Mouse (Mus musculus) C2C12 (cell line): ENCODE data around the gene Atp6v0e. TPM values are rescaled to one million over a fixed set of nuclear protein-coding genes. Genes with fewer than 3 reads are reported as not detected.

Source experiments
- H3K27me3 ChIP-seq: one replicate; pipeline ENCODE4 v1.6.1; 2011; ENCODE audit not compliant: control insufficient read depth, insufficient read depth, insufficient read length
- H3K36me3 ChIP-seq: one replicate; pipeline ENCODE4 v1.6.1; 2011; ENCODE audit not compliant: control insufficient read depth, insufficient read depth
- H3K4me3 ChIP-seq: one replicate; pipeline ENCODE4 v1.5.1; 2011; ENCODE audit warnings: mild to moderate bottlenecking, control low read depth; ENCODE audit not compliant: poor library complexity, insufficient read depth, severe bottlenecking
- H3K79me2 ChIP-seq: one replicate; pipeline ENCODE4 v1.6.1; 2011; ENCODE audit not compliant: control insufficient read depth, insufficient read depth
- H3K79me3 ChIP-seq: one replicate; pipeline ENCODE4 v1.6.1; 2011; ENCODE audit warnings: low read depth, control low read depth
- H3ac ChIP-seq: one replicate; pipeline ENCODE3; 2011; ENCODE audit warnings: low read depth; ENCODE audit not compliant: control insufficient read depth, insufficient read length
- CEBPB ChIP-seq: IDR thresholded peaks from one replicate; pipeline ENCODE4 v1.6.1; 2011; ENCODE audit warnings: low read depth, mild to moderate bottlenecking, control low read depth, moderate library complexity
- CTCF ChIP-seq: IDR thresholded peaks from one replicate; pipeline ENCODE4 v1.5.1; 2011; ENCODE audit not compliant: control insufficient read depth, insufficient read depth, insufficient read length
- FOSL1 ChIP-seq: IDR thresholded peaks from one replicate; pipeline ENCODE4 v1.8.0; 2011; ENCODE audit warnings: mild to moderate bottlenecking, low read length; ENCODE audit not compliant: poor library complexity, insufficient read depth, severe bottlenecking
- MAX ChIP-seq: IDR thresholded peaks from one replicate; pipeline ENCODE4 v1.6.1; 2011; ENCODE audit warnings: mild to moderate bottlenecking, control low read depth
- MYOD1 ChIP-seq: IDR thresholded peaks from one replicate; pipeline ENCODE4 v1.6.1; 2011; ENCODE audit warnings: low read depth; ENCODE audit not compliant: control insufficient read depth, insufficient read length
- MYOG ChIP-seq: IDR thresholded peaks from one replicate; pipeline ENCODE4 v1.6.1; 2011; ENCODE audit not compliant: control insufficient read depth, insufficient read length; ENCODE audit errors: extremely low read depth
- USF1 ChIP-seq: IDR thresholded peaks from one replicate; pipeline ENCODE4 v1.6.1; 2011; ENCODE audit warnings: low read depth, mild to moderate bottlenecking, control low read depth, moderate library complexity
- polyA plus RNA-seq: library from polyadenylated mRNA; unstranded; fragments of >200 nt; fragmentation: generic; extraction: Trizol; gene quantifications from one replicate; pipeline ENCODE4 v1.2.1, GENCODE M21; 2012; ENCODE audit warnings: missing spikeins

The Atp6v0e gene
- polyA plus RNA-seq, 1 experiment = 236 TPM

DNA sequence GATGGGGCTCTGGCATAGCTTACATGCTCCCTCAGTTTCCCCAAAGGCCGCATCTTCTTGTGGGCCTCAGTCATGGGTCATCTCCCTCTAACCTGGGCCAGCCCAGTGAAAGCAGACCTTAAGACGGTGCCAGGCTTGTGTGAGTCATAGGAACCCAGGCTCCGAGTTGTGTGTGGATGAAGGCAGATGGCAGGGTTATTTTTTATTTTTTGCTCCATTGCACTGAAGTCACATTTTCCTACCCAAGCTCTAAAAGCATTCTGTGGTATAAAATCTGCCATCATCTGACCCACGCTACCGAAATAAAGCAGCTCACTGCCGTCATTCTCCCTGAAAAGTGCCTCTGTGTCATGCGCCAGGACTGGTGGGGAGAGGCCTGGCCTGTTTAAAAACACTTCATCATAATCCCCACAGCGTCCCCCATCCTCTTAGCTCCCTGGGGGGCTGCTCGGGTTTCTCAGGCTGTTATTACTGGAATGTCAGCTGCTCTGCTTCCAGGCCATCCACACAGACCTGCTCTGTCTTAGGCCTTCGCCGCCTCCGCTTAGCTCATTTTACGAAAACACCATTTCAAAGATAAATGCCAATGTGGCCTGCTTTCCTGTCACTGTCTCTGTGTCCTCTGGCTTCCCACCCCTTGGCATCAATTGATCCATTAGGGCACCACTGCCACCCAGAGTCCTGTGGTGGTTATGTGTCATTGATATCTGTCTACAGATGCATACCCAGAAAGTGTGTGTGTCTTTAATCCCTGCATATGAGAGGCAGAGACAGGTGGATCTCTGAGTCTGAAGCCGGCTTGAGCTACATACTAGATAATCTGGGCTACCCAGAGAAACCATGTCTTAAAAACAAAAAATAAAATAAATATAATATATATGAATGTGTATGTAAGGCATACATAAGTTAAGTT, 12.3 kb upstream of the Atp6v0e start:
- Histone ChIP-seq H3K36me3 (peaks cover 24% of the 10 kb centered on the region), H3K79me2 (no peaks in the 10 kb centered on the region), H3K79me3 (no peaks in the 10 kb centered on the region), H3ac (peak overlapping the region; percentile 33), H3K4me3 (no peak overlapping the region), H3K27me3 (no peaks in the 10 kb centered on the region)
- TF ChIP-seq MYOG (no peak), CTCF (no peak), FOSL1 (no peak), MYOD1 (peak; percentile 80), CEBPB (no peak)

DNA sequence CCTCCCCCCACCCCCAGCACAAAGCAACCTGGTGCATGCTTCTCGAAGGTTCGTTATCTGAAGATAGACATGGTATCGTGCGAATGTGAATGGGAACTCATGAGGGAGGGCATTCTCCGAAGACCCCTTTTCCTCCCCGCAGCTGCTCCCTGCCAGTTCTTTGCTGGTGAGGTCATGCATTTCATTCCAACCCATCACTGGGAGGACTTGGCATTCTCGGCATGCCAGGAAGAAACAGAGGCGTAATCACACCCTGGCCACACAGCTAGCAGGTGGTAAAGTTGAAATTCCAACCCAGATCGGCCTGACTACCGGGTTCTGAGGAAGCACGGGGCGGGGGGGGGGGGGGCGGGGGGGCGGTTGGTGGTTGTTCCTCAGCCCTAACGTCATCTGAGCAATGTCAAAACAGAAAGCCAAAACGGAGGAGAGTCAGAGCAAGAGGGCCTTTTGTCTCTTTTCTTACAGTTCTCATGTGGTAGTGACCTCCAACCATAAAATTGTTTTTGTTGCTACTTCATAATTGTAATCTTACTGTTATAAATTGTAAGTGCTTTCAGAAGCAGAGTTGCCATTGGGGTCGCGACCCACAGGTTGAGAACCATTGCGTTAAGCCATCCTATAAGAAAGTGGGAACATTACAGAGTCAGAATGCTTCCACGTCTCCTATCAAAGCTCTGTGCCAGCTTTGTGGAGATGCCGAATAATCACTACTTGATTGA, 4.0 kb upstream of the Atp6v0e start:
- no peaks in the 10 kb centered on the region for H3K79me3 ChIP-seq
- no peaks in the 10 kb centered on the region for H3K27me3 ChIP-seq
- no peak overlapping the region for H3ac ChIP-seq
- H3K4me3 ChIP-seq = no peak overlapping the region
- H3K36me3 ChIP-seq = peaks cover 8% of the 10 kb centered on the region
- H3K79me2 ChIP-seq = peaks cover 9% of the 10 kb centered on the region
- TF ChIP-seq MYOD1 (peak; percentile 68), MYOG (no peak)

DNA sequence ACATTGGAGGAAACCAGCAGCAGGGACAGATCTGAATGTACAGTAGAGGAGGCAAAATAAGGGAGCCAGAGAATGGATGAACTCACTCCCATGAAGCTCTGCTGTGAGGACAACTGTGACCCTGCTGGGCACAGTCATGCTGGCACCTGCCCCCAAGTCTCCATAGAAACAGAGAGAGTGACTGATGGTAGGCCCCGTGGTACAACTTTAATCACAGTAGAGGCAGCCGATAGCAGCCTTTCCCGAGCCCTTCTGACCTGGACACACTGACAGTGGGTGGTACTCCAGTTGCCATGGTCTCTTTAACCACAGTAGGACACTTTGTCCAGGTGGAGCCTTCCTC, 3.5 kb upstream of the Atp6v0e start:
- Histone ChIP-seq H3K27me3 (no peaks in the 10 kb centered on the region), H3K79me2 (peaks cover 11% of the 10 kb centered on the region), H3K4me3 (no peak overlapping the region), H3ac (no peak overlapping the region), H3K36me3 (peaks cover 8% of the 10 kb centered on the region), H3K79me3 (peaks cover 2% of the 10 kb centered on the region)
- TF ChIP-seq MAX (no peak), FOSL1 (no peak), CTCF (no peak), CEBPB (no peak), MYOD1 (no peak), MYOG (no peak), USF1 (no peak)

DNA sequence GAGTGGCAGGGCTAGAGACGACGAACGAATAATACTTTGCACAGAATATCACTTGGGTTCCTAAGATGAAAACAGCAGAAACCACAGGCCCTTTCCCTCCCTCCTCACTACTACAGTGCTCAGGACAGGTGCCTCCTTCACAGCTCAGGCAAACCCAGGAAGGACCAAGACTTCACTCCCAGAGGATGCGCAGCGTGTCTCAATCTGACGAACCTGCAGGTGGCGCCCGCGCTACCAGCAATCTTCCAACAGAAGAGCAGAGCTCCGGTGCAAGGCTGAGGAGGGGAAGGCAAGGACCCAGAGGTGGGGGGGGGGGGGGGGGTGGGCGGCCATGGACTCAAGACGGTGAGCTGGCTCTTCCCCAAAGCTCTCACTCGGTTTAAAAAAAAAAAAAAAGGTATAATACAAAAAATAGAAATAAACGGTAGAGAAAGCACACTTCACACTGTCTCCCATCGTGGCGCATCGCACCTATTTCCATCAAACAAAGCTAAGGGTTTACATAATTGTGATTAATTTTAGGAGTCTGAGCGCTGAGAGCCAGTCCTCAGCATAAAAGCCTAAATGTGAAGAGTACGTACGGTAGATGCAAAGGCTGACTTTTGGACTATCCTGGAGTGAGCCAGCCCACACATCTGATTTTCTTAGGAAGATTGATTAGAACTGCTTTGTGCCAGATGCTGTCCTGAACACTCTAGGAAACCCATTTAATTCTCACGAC, 2.7 kb upstream of the Atp6v0e start:
- Histone ChIP-seq H3ac (no peak overlapping the region), H3K27me3 (no peaks in the 10 kb centered on the region), H3K4me3 (no peak overlapping the region), H3K79me2 (peaks cover 11% of the 10 kb centered on the region), H3K36me3 (peaks cover 8% of the 10 kb centered on the region), H3K79me3 (peaks cover 2% of the 10 kb centered on the region)
- TF ChIP-seq FOSL1 (no peak), MYOG (no peak), CTCF (peak; percentile 27), CEBPB (no peak)

DNA sequence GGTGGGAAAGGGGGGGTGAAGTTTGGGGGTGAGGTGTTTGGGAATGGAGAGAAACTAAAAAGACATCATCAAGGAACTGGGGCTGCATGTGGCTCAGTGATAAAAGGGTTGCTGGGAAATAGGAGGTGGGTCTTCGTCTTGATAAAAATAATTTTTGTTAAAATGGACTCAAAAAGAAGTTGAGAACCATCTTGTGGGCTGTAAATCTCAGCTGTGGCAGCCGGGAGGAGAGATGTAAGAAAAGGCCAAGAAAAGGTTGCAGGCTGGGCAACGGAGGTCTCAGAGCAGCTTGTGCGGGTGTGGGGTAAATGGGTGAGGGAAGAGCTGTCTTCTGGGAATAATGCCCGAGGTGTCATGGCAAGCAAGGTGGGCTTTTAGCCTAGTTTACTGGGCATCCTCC, 827 bp upstream of the Atp6v0e start:
- Histone ChIP-seq H3K79me3 (peaks cover 2% of the 10 kb centered on the region), H3ac (no peak overlapping the region), H3K36me3 (no peaks in the 10 kb centered on the region), H3K79me2 (peaks cover 11% of the 10 kb centered on the region), H3K4me3 (no peak overlapping the region), H3K27me3 (no peaks in the 10 kb centered on the region)
- TF ChIP-seq CEBPB (no peak), MYOD1 (no peak), FOSL1 (no peak), CTCF (no peak), USF1 (no peak), MAX (no peak), MYOG (no peak)
